In the genomic region with DNA sequence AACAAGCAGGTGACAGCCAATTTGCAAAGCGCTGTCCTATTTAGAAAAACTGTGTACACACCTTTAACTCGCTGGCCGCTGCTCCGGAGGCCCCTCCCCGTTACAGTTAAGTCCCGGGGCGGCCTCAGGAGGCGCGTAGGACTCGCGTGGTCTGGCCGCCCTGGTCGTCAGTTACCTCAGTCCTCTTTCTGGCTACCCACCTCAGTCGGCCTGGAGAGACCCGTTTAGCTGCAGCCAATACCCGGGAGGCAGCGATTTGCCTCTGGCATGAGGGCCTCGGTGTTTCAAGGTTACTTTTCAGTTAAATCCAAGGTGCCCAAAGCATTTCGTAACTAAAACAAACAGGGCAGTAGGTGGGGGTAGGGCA, we compare ENCODE assay signal across 8 mouse cellular contexts. TPM values are rescaled to one million over a fixed set of nuclear protein-coding genes. Genes with fewer than 3 reads are reported as not detected.
DNase-seq lines count a peak whose midpoint lies in the region; ATAC-seq and TF ChIP-seq lines count a peak whose summit lies in the region.

TSS of gene Foxa2 (minus strand) at position 171 of the 367 bp plus-strand sequence.

- H3K9me3 ChIP-seq in embryonic facial prominence, embryonic 10.5 days: no peaks in the 10 kb centered on the region
- H3K9me3 ChIP-seq in intestine, postnatal 0 days (ENCODE audit: control insufficient read depth): no peaks in the 10 kb centered on the region
- no peaks in the 10 kb centered on the region for H3K9me3 ChIP-seq in midbrain, embryonic 12.5 days

- peak; percentile 13 for DNase-seq in adrenal gland, postnatal 10 days
- DNase-seq in adrenal gland, postnatal 25 days: no peak
- DNase-seq in embryonic facial prominence, embryonic 10.5 days (ENCODE audit: low spot score): peak; percentile 44
- DNase-seq in cerebellum, postnatal 25 days: no peak
- no peak for DNase-seq in left cerebral cortex, postnatal 10 days (ENCODE audit: extremely low spot score in 1 of 2, low spot score in 2 of 2)
- DNase-seq in frontal cortex, postnatal 10 days (ENCODE audit: low spot score in 2 of 2): no peak

- H3K27ac ChIP-seq in embryonic facial prominence, embryonic 10.5 days (replicated peaks): 0 out of 2 replicates have a peak within 1 kb of the TSS, but pooled peaks have one; percentile 44
- H3K27ac ChIP-seq in intestine, postnatal 0 days (ENCODE audit: low read depth, low read length): no peak within 1 kb of the TSS
- peak within 1 kb of the TSS; percentile 77 for H3K27ac ChIP-seq in midbrain, embryonic 12.5 days (replicated peaks)

- WGBS in embryonic facial prominence, embryonic 10.5 days: 1% methylated on average over 19 of the region's 19 CpGs
- WGBS in intestine, postnatal 0 days: 3% methylated on average over 19 of the region's 19 CpGs
- 2% methylated on average over 19 of the region's 19 CpGs for WGBS in midbrain, embryonic 12.5 days

- peak within 1 kb of the TSS; percentile 79 for H3K4me2 ChIP-seq in intestine, postnatal 0 days (replicated peaks; ENCODE audit: low read depth)
- peak within 1 kb of the TSS; percentile 44 for H3K4me2 ChIP-seq in midbrain, embryonic 12.5 days (replicated peaks)

- ATAC-seq in intestine, postnatal 0 days: no peak; the same call in 1 of the 2 replicates
- ATAC-seq in midbrain, embryonic 12.5 days (ENCODE audit: low FRiP score, low read depth): no peak

- H3K27me3 ChIP-seq in embryonic facial prominence, embryonic 10.5 days (replicated peaks; ENCODE audit: low read depth, poor library complexity, severe bottlenecking): peaks cover 100% of the 10 kb centered on the region
- H3K27me3 ChIP-seq in intestine, postnatal 0 days (replicated peaks; ENCODE audit: control insufficient read depth, insufficient read depth, low read length): peaks cover 80% of the 10 kb centered on the region
- H3K27me3 ChIP-seq in midbrain, embryonic 12.5 days: peaks cover 96% of the 10 kb centered on the region

- TF ChIP-seq CTCF in intestine, postnatal 0 days (IDR thresholded peaks at IDR 0.05; ENCODE audit: low read depth): no peak

- H3K4me3 ChIP-seq in embryonic facial prominence, embryonic 10.5 days: peak within 1 kb of the TSS; percentile 50
- H3K4me3 ChIP-seq in intestine, postnatal 0 days (ENCODE audit: low read depth, low read length): peak within 1 kb of the TSS; percentile 45
- peak within 1 kb of the TSS; percentile 39 for H3K4me3 ChIP-seq in midbrain, embryonic 12.5 days

- intact Hi-C loops in left cerebral cortex, postnatal 10 days (cut with DNase I): loop anchor here (5.0 to 10.0 kb wide), 3 partner anchors 242 to 849 kb away; no protein-coding TSS in a partner anchor

- H3K36me3 ChIP-seq in embryonic facial prominence, embryonic 10.5 days (replicated peaks): no peaks in the 10 kb centered on the region
- no peaks in the 10 kb centered on the region for H3K36me3 ChIP-seq in intestine, postnatal 0 days (ENCODE audit: control insufficient read depth, insufficient read depth)
- H3K36me3 ChIP-seq in midbrain, embryonic 12.5 days: no peaks in the 10 kb centered on the region

- no peak within 1 kb of the TSS for H3K9ac ChIP-seq in intestine, postnatal 0 days (ENCODE audit: low read depth, low read length)
- H3K9ac ChIP-seq in midbrain, embryonic 12.5 days (replicated peaks): peak within 1 kb of the TSS; percentile 51; the same call in 1 of the 2 replicates

- H3K4me1 ChIP-seq in embryonic facial prominence, embryonic 10.5 days: peaks cover 33% of the 10 kb centered on the region
- H3K4me1 ChIP-seq in intestine, postnatal 0 days (replicated peaks; ENCODE audit: control insufficient read depth, insufficient read depth, low read length): no peaks in the 10 kb centered on the region
- peaks cover 5% of the 10 kb centered on the region; the same call in 1 of the 2 replicates for H3K4me1 ChIP-seq in midbrain, embryonic 12.5 days

RNA-seq across cellular contexts. Expression of gene Foxa2, which starts in this region (rescaled TPM):
- 1 to 10 TPM; 2.0 to 3.0 TPM for total RNA-seq in adrenal gland, postnatal 10 days (2021)
- not detected in 2 replicates for total RNA-seq in adrenal gland, postnatal 25 days (2021)
- 1.8 and 2.4 TPM in 2 replicates for polyA plus RNA-seq in embryonic facial prominence, embryonic 10.5 days (2016; fragmentation: Nextera tagmentation; extraction: Ambion mirVana)
- 0.94 and 1.5 TPM in 2 replicates for polyA plus RNA-seq in intestine, postnatal 0 days (2015; fragmentation: Nextera tagmentation; extraction: Ambion mirVana)
- 6.7 and 14.0 TPM in 2 replicates for polyA plus RNA-seq in midbrain, embryonic 12.5 days (2016; fragmentation: Nextera tagmentation; extraction: Ambion mirVana)
- total RNA-seq in left cerebral cortex, postnatal 10 days (2021): not detected

Comparison
In these comparisons a context has a peak if more than half of its experiments do, and no peak if none do; other contexts are left out.
1. DNase-seq: peak in adrenal gland, postnatal 10 days (single experiment) and embryonic facial prominence, embryonic 10.5 days (single experiment); none in adrenal gland, postnatal 25 days (single experiment), cerebellum, postnatal 25 days (0 of 2), left cerebral cortex, postnatal 10 days (0 of 2) and frontal cortex, postnatal 10 days (0 of 2).
2. Peak in every context shown above with its lines, with median percentiles within 50 percentile points of each other: H3K4me3 ChIP-seq.